Mouse (Mus musculus) olfactory bulb, adult 2 months (tissue): ENCODE results near the gene Prim2.

Source experiments
- CTCF ChIP-seq: fragments of 200-500 bp; IDR thresholded peaks from 2 replicates; pipeline ENCODE4 v1.5.1; 2012; ENCODE audit warnings: low read depth, mild to moderate bottlenecking, low read length, moderate library complexity; ENCODE audit not compliant: insufficient read depth
- POLR2A ChIP-seq: fragments of 200-500 bp; IDR thresholded peaks from 2 replicates; pipeline ENCODE4 v1.6.1; 2012; ENCODE audit warnings: mild to moderate bottlenecking, low read depth, low read length, moderate library complexity; ENCODE audit not compliant: insufficient read depth

GRCm38 (mm10) chr1:33671441-33671840 lies 1.8 kb upstream of the Prim2 start:
- TF ChIP-seq CTCF (no peak), POLR2A (no peak)
